Comparison of ENCODE assay signal across 40 mouse cellular contexts in the genomic region with DNA sequence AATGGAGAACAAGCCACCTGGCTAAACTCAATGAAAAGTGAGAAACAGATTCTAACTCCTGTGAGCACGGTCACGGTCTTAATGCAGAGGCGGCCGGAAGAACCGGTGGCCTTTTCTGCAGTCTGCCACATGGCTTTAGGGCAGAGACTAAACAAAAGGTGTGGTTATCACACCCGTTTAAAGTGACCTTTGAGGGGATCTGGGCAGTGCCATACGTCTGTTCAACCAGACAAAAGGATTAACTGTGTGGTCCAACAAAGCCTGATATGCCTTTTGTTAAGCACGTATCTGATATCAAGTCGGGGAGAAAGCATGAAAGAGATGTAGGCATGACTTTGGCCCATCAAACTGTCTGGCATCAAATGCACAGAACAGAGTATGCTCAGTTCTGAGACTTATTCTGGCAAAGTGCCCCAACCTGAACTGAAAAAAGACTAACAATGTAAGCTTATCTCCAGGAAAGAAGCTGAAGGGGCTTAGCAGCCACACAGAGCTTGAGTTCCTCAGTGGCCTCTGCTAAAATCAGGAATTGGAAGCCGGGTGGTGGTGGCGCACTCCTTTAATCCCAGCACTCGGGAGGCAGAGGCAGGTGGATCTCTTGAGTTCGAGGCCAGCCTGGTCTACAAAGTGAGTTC. TPM values are rescaled to one million over a fixed set of nuclear protein-coding genes. Genes with fewer than 3 reads are reported as not detected.
"Had no signal": no experiment of that assay in that cellular context is flagged by ENCODE, and none has a peak within 500 bp of the region (broad histone marks: within the 10 kb centered on the region; RNA-seq: fewer than 3 reads in every experiment).

No protein-coding gene starts in this region.

- H3K27me3 ChIP-seq: heart, embryonic 13.5 days; heart, embryonic 15.5 days; hindbrain, embryonic 12.5 days; intestine, embryonic 15.5 days; limb, embryonic 13.5 days; limb, embryonic 15.5 days had no signal

- H3K4me1 ChIP-seq: heart, embryonic 15.5 days; hindbrain, embryonic 12.5 days; intestine, embryonic 15.5 days; limb, embryonic 13.5 days; limb, embryonic 15.5 days; liver, embryonic 12.5 days had no signal

- H3K36me3 ChIP-seq: heart, embryonic 13.5 days; heart, embryonic 15.5 days; hindbrain, embryonic 10.5 days; hindbrain, embryonic 12.5 days; intestine, embryonic 15.5 days; limb, embryonic 13.5 days; limb, embryonic 15.5 days; liver, embryonic 12.5 days had no signal

- H3K4me2 ChIP-seq: heart, embryonic 11.5 days; heart, embryonic 13.5 days; heart, embryonic 15.5 days; hindbrain, embryonic 12.5 days; hindbrain, embryonic 14.5 days; intestine, embryonic 15.5 days; limb, embryonic 13.5 days; limb, embryonic 15.5 days; liver, embryonic 12.5 days had no signal

- H3K9me3 ChIP-seq: heart, embryonic 13.5 days; heart, embryonic 15.5 days; hindbrain, embryonic 10.5 days; hindbrain, embryonic 12.5 days; intestine, embryonic 15.5 days; limb, embryonic 15.5 days; liver, embryonic 12.5 days had no signal

- H3K4me3 ChIP-seq: gastrocnemius, adult 2 months; heart, adult 2 months; heart, embryonic 13.5 days; heart, embryonic 15.5 days; hindbrain, embryonic 10.5 days; hindbrain, embryonic 12.5 days; intestine, embryonic 15.5 days; limb, embryonic 13.5 days; limb, embryonic 15.5 days; liver, embryonic 12.5 days had no signal

- H3K9ac ChIP-seq: heart, embryonic 13.5 days; heart, embryonic 15.5 days; hindbrain, embryonic 12.5 days; hindbrain, embryonic 14.5 days; intestine, embryonic 15.5 days; limb, embryonic 13.5 days; limb, embryonic 15.5 days; liver, embryonic 12.5 days; liver, embryonic 14.5 days had no signal

- ATAC-seq: hindbrain, embryonic 16.5 days; inflammation-experienced regulatory T-cells, adult 6 months; intestine, embryonic 15.5 days; intestine, postnatal 0 days; liver, embryonic 12.5 days had no signal

- DNase-seq: gastrocnemius, adult 2 months; gastrocnemius, postnatal 10 days; gastrocnemius, postnatal 25 days; heart, adult 2 months; heart, postnatal 10 days; heart, postnatal 4 days; kidney, adult 18-20 months; kidney, adult 8-10 months; kidney, postnatal 10 days; kidney, postnatal 36 days; layer of hippocampus, adult 9-11 months; layer of hippocampus, postnatal 36 days; left cerebral cortex, postnatal 4 days had no signal

- H3K27ac ChIP-seq: gastrocnemius, adult 2 months; heart, adult 2 months; heart, embryonic 13.5 days; heart, embryonic 15.5 days; hindbrain, embryonic 10.5 days; hindbrain, embryonic 12.5 days; hindbrain, embryonic 14.5 days; intestine, embryonic 15.5 days; limb, embryonic 13.5 days; limb, embryonic 15.5 days; liver, embryonic 12.5 days; liver, embryonic 14.5 days had no signal

RNA-seq across cellular contexts. Expression of a gene that starts 31.3 kb away (rescaled TPM):
- total RNA-seq: gastrocnemius, adult 2 months; gastrocnemius, postnatal 10 days; gastrocnemius, postnatal 25 days; gastrocnemius, postnatal 4 days; granulocyte monocyte progenitor cell, adult 5-6 weeks; heart, adult 2 months; heart, postnatal 10 days; heart, postnatal 25 days; heart, postnatal 4 days; layer of hippocampus, adult 18-20 months; layer of hippocampus, adult 8-10 months; layer of hippocampus, postnatal 14 days; layer of hippocampus, postnatal 36 days; left cerebral cortex, adult 18-20 months; left cerebral cortex, adult 8-10 months; left cerebral cortex, postnatal 10 days; left cerebral cortex, postnatal 25 days; left cerebral cortex, postnatal 4 days had no signal
- polyA plus RNA-seq: hindbrain, embryonic 12.5 days; hindbrain, embryonic 14.5 days; hindbrain, embryonic 16.5 days; limb, embryonic 11.5 days; limb, embryonic 15.5 days; liver, adult 2 months had no signal

RNA-seq across cellular contexts. Expression of a gene that starts 59.8 kb away (rescaled TPM):
- total RNA-seq: gastrocnemius, adult 2 months; gastrocnemius, postnatal 25 days; layer of hippocampus, adult 18-20 months; layer of hippocampus, adult 8-10 months; layer of hippocampus, postnatal 36 days; liver, adult 2 months had no signal
- polyA plus RNA-seq: inflammation-experienced regulatory T-cells, adult 6 months; large intestine, adult 2 months; liver, adult 2 months had no signal
